Mouse (Mus musculus) G1E (cell line): ENCODE measurements around the gene Il1b.

Experiments
- CTCF ChIP-seq: IDR thresholded peaks from 2 replicates; pipeline ENCODE4 v1.5.1; 2012; ENCODE audit warnings: low read depth, low read length, inconsistent platforms, mixed read lengths
- GATA1 ChIP-seq: IDR thresholded peaks from 2 replicates; pipeline ENCODE4 v1.6.1; 2012; ENCODE audit warnings: borderline replicate concordance, low read length, inconsistent platforms, mixed read lengths
- GATA2 ChIP-seq: IDR thresholded peaks from 2 replicates; pipeline ENCODE4 v1.6.1; 2012; ENCODE audit warnings: low read depth, low read length, inconsistent platforms, borderline replicate concordance
- POLR2AphosphoS5 ChIP-seq: IDR thresholded peaks from 2 replicates; pipeline ENCODE4 v1.6.1; 2012; ENCODE audit warnings: low read depth, low read length, inconsistent platforms; ENCODE audit not compliant: insufficient replicate concordance
- TAL1 ChIP-seq: conservative IDR thresholded peaks from 2 replicates; pipeline ENCODE4 v1.6.1; 2012; ENCODE audit warnings: low read depth, low read length, inconsistent platforms, mixed read lengths

DNA sequence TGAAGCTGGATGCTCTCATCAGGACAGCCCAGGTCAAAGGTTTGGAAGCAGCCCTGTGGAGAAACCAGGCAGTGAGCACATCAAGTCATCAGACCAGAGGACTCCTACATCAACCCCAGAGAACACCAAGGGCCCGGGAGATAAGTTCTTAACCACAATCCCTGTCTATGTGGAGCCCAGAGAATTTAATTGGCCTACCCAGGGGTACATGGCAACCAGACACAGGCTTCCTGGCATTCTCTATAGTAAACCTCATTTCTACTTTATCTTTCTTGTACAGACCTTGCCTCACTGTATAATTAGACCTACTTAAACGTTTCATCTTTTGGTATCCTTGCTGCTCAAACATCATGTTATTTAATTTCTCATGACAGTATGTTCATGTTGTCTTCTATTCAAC lies 2.8 kb downstream of the Il1b start:
- TF ChIP-seq CTCF, result no peak
- TF ChIP-seq POLR2AphosphoS5, result no peak
- TF ChIP-seq TAL1, result peak; percentile 89
- TF ChIP-seq GATA2, result no peak
- TF ChIP-seq GATA1, result no peak
